Mouse (Mus musculus) heart, postnatal 0 days (tissue): Measurements from ENCODE around the gene Igsf10.

Experiments used
- CTCF ChIP-seq: IDR thresholded peaks from 2 replicates; pipeline ENCODE4 v1.5.1; 2016; ENCODE audit warnings: antibody characterized with exemption, control low read depth, low read depth
- EP300 ChIP-seq: IDR thresholded peaks from 2 replicates; pipeline ENCODE4 v1.6.1; 2016; ENCODE audit warnings: antibody characterized with exemption, low read depth

GRCm38 (mm10) chr3:59305518-59305917, 38.7 kb downstream of the Igsf10 start:
- TF ChIP-seq CTCF (no peak), EP300 (no peak)
